Mouse (Mus musculus): Measurements from ENCODE around the gene Tcf7l2. TPM values are rescaled to one million over a fixed set of nuclear protein-coding genes. Genes with fewer than 3 reads are reported as not detected.

Tcf7l2 gene
- total RNA-seq, 2 experiments from 2014 or later, result 22.8 to 26.1 TPM

DNA sequence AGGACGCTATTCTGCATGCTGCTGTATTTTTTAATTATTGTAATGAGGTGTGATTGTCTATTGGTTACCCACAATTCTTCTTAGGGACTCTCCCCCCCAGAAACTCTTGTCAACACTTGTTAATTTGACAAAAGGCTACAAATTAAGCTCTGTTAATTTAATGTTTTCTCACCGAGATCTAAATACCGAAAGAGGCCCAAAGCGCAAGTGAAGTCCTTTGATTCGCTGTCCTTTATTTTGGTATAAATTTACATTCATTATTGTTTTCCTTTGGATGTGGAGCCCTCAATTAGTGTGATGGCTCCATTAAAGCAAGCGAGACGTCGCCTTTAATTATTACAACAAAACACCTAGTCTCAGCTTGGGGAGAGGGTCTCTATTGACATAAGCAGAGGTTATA is 170.3 kb downstream of the Tcf7l2 start:
- no peak for DNase-seq

- DNase-seq, result no peak
These were observed 171.2 kb downstream of the Tcf7l2 start for GRCm38 (mm10) chr19:55912813-55913212.

DNA sequence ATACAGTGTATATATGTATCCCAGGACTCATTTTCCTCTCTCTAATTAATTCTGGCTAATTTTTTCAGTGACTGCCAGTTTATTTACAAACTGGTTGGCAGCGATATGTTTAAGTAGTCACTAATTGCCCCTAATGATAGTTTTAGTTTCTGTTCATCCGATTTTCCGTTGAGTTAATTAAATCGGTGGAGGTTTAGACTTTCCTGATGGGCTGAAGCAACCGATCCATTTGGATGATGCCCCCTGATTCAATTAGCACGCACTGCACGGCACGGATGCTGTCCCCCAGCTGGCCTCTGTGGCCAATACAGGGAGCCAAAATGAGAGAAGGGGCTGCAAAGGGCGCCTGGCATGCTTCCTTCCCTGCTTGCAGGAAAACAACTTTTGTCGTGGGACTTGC is 172.0 kb downstream of the Tcf7l2 start:
- no peak for DNase-seq

- DNase-seq, result no peak
These were observed 173.1 kb downstream of the Tcf7l2 start for GRCm38 (mm10) chr19:55914614-55915211.

GRCm38 (mm10) chr19:55915506-55915905 is 173.9 kb downstream of the Tcf7l2 start:
- DNase-seq, result no peak

DNA sequence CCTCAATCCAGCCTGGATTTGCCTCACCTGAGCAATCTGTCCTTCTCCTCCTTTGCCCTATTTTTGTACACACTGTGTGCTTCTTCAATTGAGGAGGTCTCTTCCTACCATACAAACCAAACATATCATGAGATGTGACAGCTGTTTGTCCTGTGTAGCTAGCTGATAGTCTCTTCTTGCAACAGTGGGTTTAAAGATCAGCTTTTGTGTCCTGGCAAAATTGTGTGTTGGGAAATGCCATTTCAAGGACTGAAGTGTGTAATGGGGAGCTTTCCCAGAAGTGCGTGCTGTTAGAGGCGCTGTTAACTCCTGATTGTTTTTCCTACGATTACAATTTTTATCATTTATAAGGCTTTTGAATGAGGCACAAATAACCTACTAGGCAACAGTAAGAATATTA is 174.6 kb downstream of the Tcf7l2 start:
- DNase-seq, result no peak

DNA sequence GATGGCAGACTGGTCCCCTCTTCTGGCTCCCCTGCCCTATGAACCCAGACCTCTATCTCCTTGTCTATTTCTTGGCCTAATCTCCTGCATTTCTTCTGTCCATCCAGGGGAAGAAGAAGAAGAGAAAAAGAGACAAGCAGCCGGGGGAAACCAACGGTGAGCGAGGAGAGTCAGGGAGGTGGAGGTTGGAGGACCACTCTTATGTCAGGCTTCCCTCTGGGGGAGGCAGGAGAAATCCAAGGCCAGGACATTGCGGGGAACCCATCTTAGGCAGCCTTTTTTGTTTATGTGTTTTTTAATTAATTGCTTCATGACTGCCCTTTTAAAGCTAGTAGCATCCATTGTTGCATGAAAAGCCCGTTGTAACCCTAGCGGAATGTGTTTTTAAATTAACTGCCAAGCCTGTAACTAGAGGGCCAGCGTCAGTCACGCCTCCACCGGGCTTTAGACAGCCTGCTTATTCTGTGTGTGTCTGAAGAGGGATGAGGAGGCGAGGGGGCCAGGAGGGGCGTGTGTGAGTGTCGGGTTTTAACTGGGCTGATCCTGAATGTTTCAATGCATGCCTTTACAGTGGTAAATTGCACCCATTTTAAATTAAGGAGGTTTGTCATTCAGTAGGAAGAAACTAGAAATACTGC is 182.3 kb downstream of the Tcf7l2 start:
- DNase-seq, result no peak

DNA sequence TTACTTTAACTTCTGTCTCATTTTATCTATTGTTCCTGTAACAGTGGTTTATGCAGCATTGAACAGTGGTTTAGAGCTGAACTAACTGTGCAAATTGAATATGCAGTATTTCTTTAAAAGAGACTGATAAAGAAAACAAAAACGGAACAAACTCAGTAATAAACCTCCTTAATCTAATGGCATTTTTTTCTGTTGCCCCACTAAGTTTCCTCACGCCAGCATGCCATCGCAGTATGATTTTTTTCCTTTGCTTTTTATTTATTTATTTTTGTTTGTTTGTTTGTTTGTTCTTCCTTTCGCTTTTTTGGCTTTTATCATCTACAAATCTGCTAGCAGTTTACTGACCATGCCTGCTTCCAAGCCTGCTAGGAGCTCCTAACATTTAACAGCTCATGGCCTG is 183.2 kb downstream of the Tcf7l2 start:
- DNase-seq, result no peak

- no peak for DNase-seq
These were observed 183.8 kb downstream of the Tcf7l2 start for GRCm38 (mm10) chr19:55925425-55925803.

- DNase-seq, result no peak
These were observed 184.3 kb downstream of the Tcf7l2 start for GRCm38 (mm10) chr19:55925804-55926521.

GRCm38 (mm10) chr19:55926858-55927673 is 185.4 kb downstream of the Tcf7l2 start:
- DNase-seq, result no peak

- no peak for DNase-seq
These were observed 186.0 kb downstream of the Tcf7l2 start for GRCm38 (mm10) chr19:55927674-55928061.

GRCm38 (mm10) chr19:55928674-55929073 is 187.1 kb downstream of the Tcf7l2 start:
- no peak for DNase-seq

DNA sequence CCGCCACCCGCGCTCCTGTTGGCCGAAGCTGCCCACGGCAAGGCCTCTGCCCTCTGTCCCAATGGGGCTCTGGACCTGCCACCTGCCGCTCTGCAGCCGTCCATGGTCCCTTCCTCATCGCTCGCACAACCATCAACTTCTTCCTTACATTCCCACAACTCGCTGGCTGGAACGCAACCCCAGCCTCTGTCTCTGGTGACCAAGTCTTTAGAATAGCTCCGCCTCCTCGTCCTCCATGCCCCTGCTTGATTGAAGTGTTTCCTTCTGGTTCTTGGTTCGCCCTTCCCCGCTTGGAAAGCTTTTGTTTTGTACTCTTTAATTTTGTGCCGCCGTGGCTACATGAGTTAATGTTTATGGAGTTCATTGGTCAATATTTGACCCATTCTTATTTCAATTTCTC is 190.0 kb downstream of the Tcf7l2 start:
- no peak for DNase-seq

GRCm38 (mm10) chr19:55933947-55934729 is 192.5 kb downstream of the Tcf7l2 start:
- DNase-seq, result peak; percentile 47

GRCm38 (mm10) chr19:55934730-55935003 is 193.0 kb downstream of the Tcf7l2 start:
- DNase-seq, result no peak

- DNase-seq, result no peak
These were observed 195.4 kb downstream of the Tcf7l2 start for GRCm38 (mm10) chr19:55937026-55937425.

DNA sequence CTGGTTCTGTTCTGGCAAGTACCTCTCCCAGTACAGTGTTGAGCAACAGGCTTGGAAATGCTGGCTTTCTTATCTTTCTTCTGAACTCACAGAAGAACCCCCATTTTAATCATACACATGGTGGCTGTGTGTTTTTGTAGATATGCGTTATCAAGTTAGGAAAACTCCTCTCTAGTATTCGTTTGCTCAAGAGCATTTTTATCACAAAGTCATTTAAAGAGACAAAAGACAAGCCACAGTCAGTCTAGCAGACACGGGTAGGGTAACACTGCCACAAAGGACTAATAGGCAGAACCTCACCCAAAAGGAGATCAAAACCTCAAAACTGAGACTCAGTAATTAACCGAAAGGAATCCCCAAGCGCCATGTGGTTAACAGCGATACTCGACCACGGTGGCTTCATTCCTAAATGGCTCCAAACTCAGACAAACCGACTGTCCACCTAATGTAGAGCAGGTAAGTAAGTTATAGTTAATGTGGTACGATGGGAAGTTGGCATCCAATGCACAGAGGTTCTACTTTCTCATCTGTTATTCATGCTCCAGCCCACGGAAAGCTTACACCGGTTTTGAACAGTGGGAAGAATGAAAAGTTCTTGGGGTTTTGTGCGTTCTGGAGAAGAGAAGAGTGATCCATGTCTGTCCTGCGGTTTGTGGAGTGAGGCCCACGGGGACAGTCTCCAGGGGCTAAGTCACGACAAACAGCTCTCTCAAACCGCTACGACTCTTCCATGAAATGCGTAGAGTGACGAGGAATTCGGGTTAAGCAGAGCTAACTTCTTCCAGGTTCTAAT is 196.8 kb downstream of the Tcf7l2 start:
- no peak for DNase-seq

DNA sequence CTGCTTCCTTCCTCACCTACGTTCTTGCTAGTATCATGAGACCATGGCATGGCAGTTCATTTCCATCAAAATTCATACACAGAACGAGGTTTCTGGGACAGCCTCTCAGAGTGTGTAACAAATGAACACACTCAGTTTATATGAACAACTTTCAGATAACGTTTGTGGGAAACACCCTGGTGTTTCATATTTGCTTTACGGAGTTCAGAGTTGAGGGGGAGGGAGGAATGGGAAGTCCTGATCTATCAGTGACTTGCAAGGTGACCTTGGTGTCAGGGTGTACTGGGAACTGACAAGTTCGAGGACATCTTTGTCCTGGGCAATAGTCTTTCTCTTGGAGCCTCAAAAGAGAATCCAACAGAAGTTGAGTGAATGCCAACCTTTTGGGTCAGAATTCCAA is 197.5 kb downstream of the Tcf7l2 start:
- no peak for DNase-seq

DNA sequence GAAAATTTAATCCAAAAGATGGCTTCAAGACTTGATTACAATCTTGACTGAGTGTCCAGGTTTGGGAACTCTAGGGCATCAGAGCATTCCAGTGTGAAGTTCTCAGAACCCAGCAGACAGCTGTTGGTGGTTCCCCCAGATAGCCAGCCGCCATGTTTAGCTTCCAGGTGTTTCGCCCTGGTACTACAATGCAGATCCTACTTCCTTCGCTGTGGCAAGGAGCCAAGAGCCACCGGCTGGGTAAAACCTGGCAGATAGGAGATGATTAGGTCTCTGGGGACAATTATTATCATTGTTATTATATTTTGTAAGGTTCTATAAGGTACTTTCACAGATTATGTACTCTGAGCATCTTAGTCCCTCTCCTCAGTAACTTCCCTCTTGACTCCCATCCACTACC is 198.1 kb downstream of the Tcf7l2 start:
- no peak for DNase-seq

DNA sequence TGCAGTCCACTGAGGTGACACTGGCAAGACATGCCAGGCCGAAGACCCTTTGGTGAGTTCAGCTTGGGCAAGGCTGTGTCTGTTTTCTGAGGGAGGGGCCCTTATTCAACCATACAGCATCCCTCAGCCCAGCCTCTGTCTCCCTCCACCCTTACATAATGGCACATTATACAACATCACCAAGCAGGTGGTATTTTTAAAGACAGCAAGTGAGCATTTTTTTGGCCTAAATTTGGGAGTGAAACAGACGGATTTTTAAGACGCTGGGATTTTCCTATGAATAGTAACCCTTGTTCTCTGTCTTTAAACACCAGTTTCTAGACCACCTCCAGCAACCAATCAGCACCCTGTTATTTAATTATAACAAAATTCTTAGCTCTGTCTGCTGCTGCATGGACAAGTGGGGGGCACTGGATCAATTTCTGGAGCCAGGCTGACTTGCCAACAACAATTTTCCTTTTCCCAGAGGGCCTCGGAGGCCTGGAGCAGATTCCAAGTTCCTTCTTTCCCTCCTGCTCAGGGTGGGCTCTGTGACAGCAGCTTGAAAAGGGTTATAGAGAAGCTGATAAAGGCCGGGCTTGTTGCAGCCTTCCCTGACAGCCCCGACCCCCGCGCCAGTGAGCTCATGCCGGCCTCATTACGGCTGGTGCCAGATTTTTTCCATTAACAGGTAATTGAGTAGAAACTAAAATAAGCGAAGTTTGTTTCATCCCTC is 199.1 kb downstream of the Tcf7l2 start:
- no peak for DNase-seq
